Mouse (Mus musculus) midbrain, postnatal 0 days (tissue): ENCODE data around the gene Spats1. TPM values are rescaled to one million over a fixed set of nuclear protein-coding genes. Genes with fewer than 3 reads are reported as not detected.
A peak's percentile ranks its signal among the peaks of the same experiment; 100 is the strongest.

Experiments
- ATAC-seq: fragments of 200-750 bp; cut with Nextera tagmentation; 2 replicates; pipeline ENCODE4 v1.8.0; 2017; ENCODE audit warnings: moderate number of reproducible peaks, mild to moderate bottlenecking, moderate TSS enrichment, moderate library complexity; ENCODE audit not compliant: low FRiP score
- DNase-seq: peaks from one replicate; pipeline ENCODE4 v3.0.0-alpha.2; 2015; ENCODE audit warnings: low spot score
- H3K27ac ChIP-seq: fragments of 300-500 bp; sonication (generic); 2 replicates; pipeline ENCODE4 v1.5.1; 2014; ENCODE audit warnings: low read depth, mild to moderate bottlenecking, low read length, mixed read lengths
- H3K27me3 ChIP-seq: fragments of 300-500 bp; sonication (generic); 2 replicates; pipeline ENCODE4 v1.6.1; 2014; ENCODE audit warnings: low read length, control low read depth, mixed read lengths; ENCODE audit not compliant: insufficient read depth
- H3K36me3 ChIP-seq: fragments of 300-500 bp; sonication (generic); 2 replicates; pipeline ENCODE4 v1.6.1; 2014; ENCODE audit warnings: low read length, control low read depth, mixed read lengths; ENCODE audit not compliant: insufficient read depth
- H3K4me1 ChIP-seq: fragments of 300-500 bp; sonication (generic); 2 replicates; pipeline ENCODE4 v1.6.1; 2014; ENCODE audit warnings: mild to moderate bottlenecking, control low read depth, antibody characterized with exemption, low read length, mixed read lengths; ENCODE audit not compliant: insufficient read depth
- H3K4me2 ChIP-seq: fragments of 300-500 bp; sonication (generic); 2 replicates; pipeline ENCODE4 v1.6.1; 2014; ENCODE audit warnings: low read depth, mild to moderate bottlenecking, low read length, mixed read lengths; ENCODE audit not compliant: poor library complexity, severe bottlenecking
- H3K4me3 ChIP-seq: fragments of 300-500 bp; sonication (generic); 2 replicates; pipeline ENCODE4 v1.5.1; 2014; ENCODE audit warnings: low read depth, mild to moderate bottlenecking, low read length, moderate library complexity
- H3K9ac ChIP-seq: fragments of 300-500 bp; sonication (generic); replicated peaks from 2 replicates; pipeline ENCODE4 v1.6.1; 2014; ENCODE audit warnings: mild to moderate bottlenecking, low read length, moderate library complexity, mixed read lengths; ENCODE audit not compliant: poor library complexity, severe bottlenecking
- H3K9me3 ChIP-seq: fragments of 300-500 bp; sonication (generic); 2 replicates; pipeline ENCODE4 v1.6.1; 2016; ENCODE audit warnings: low read length, control low read depth
- CTCF ChIP-seq: IDR thresholded peaks from 2 replicates; pipeline ENCODE4 v1.5.1; 2016; ENCODE audit warnings: antibody characterized with exemption, mild to moderate bottlenecking
- WGBS: fragments of 180-500 bp; shearing (Covaris S2); extraction: QIAGEN DNeasy Blood & Tissue Kit; methylation state at CpG from one replicate; pipeline ENCODE4 v1.1.7; 2014; 5-methylcytosine and 5-hydroxymethylcytosine counted together
- polyA plus RNA-seq: library from polyadenylated mRNA; unstranded; fragments of >200 nt; fragmentation: Nextera tagmentation; extraction: Ambion mirVana; gene quantifications from 2 replicates; pipeline ENCODE4 v1.2.1, GENCODE M21; 2015
- total RNA-seq: library from RNA; depleted of rRNA; stranded (reverse); fragments of >200 nt; gene quantifications from 2 replicates; pipeline ENCODE4 v1.2.3, GENCODE M21; 2014

The Spats1 gene
- total and polyA plus RNA-seq, 2 experiments from 2014 or later, result 2.3 to 3.4 TPM

- Histone ChIP-seq H3K9ac (no peak overlapping the region), H3K4me2 (no peak overlapping the region), H3K4me3 (no peak overlapping the region), H3K4me1 (no peaks in the 10 kb centered on the region), H3K36me3 (peaks cover 11% of the 10 kb centered on the region), H3K27me3 (no peaks in the 10 kb centered on the region), H3K9me3 (no peaks in the 10 kb centered on the region), H3K27ac (no peak overlapping the region)
- no peak for TF ChIP-seq CTCF
- DNase-seq (no peak), ATAC-seq (no peak)
- 91% methylated on average over 4 of the region's 4 CpGs for WGBS
Measured at GRCm38 (mm10) chr17:45510871-45511270, 35.7 kb upstream of the Spats1 start.

GRCm38 (mm10) chr17:45506700-45507189 is 31.5 kb upstream of the Spats1 start, which contains the start of gene Aars2:
Gene Aars2 (plus strand): TSS chr17:45506841.
- Histone ChIP-seq H3K9me3 (no peaks in the 10 kb centered on the region), H3K4me3 (peak within 1 kb of the TSS; percentile 71), H3K36me3 (peaks cover 7% of the 10 kb centered on the region), H3K9ac (peak within 1 kb of the TSS; percentile 86), H3K4me1 (no peaks in the 10 kb centered on the region), H3K27me3 (no peaks in the 10 kb centered on the region), H3K4me2 (peak within 1 kb of the TSS; percentile 41), H3K27ac (peak within 1 kb of the TSS; percentile 93)
- under 1% methylated on average over 42 of the region's 42 CpGs for WGBS
- ATAC-seq (peak; percentile 92), DNase-seq (peak; percentile 97)
- TF ChIP-seq CTCF, result peak; percentile 94

- H3K27me3 ChIP-seq, result no peaks in the 10 kb centered on the region
- TF ChIP-seq CTCF, result no peak
- H3K9me3 ChIP-seq, result no peaks in the 10 kb centered on the region
- H3K27ac ChIP-seq, result no peak overlapping the region
- 80% methylated on average over 6 of the region's 6 CpGs for WGBS
- no peaks in the 10 kb centered on the region for H3K4me1 ChIP-seq
- no peak overlapping the region for H3K9ac ChIP-seq
- ATAC-seq, result no peak
- DNase-seq, result no peak
- no peak overlapping the region for H3K4me2 ChIP-seq
- H3K36me3 ChIP-seq, result peaks cover 7% of the 10 kb centered on the region
- no peak overlapping the region for H3K4me3 ChIP-seq
Measured at GRCm38 (mm10) chr17:45505941-45506465, 30.8 kb upstream of the Spats1 start.

- Histone ChIP-seq H3K4me2 (no peak overlapping the region), H3K9me3 (no peaks in the 10 kb centered on the region), H3K36me3 (no peaks in the 10 kb centered on the region), H3K4me1 (no peaks in the 10 kb centered on the region), H3K4me3 (no peak overlapping the region), H3K27me3 (no peaks in the 10 kb centered on the region), H3K27ac (no peak overlapping the region), H3K9ac (no peak overlapping the region)
- no peak for TF ChIP-seq CTCF
- DNase-seq (no peak), ATAC-seq (no peak)
- WGBS, result 47% methylated on average over 5 of the region's 5 CpGs
Measured at GRCm38 (mm10) chr17:45503301-45503973, 28.2 kb upstream of the Spats1 start.

GRCm38 (mm10) chr17:45502324-45502723 is 27.1 kb upstream of the Spats1 start:
- H3K4me2 ChIP-seq, result no peak overlapping the region
- no peaks in the 10 kb centered on the region for H3K9me3 ChIP-seq
- H3K4me3 ChIP-seq, result no peak overlapping the region
- TF ChIP-seq CTCF, result no peak
- no peaks in the 10 kb centered on the region for H3K27me3 ChIP-seq
- H3K4me1 ChIP-seq, result no peaks in the 10 kb centered on the region
- no peak overlapping the region for H3K27ac ChIP-seq
- no peak overlapping the region for H3K9ac ChIP-seq
- ATAC-seq, result no peak
- no peak for DNase-seq
- H3K36me3 ChIP-seq, result no peaks in the 10 kb centered on the region
- WGBS, result 48% methylated on average over 4 of the region's 4 CpGs

GRCm38 (mm10) chr17:45500981-45501380 is 25.8 kb upstream of the Spats1 start:
- Histone ChIP-seq H3K4me1 (no peaks in the 10 kb centered on the region), H3K9ac (no peak overlapping the region), H3K4me2 (no peak overlapping the region), H3K4me3 (no peak overlapping the region), H3K27me3 (no peaks in the 10 kb centered on the region), H3K9me3 (no peaks in the 10 kb centered on the region), H3K27ac (no peak overlapping the region), H3K36me3 (no peaks in the 10 kb centered on the region)
- no peak for TF ChIP-seq CTCF
- no peak for DNase-seq
- no peak for ATAC-seq
- WGBS, result 41% methylated on average over 4 of the region's 4 CpGs
